Mouse (Mus musculus) right cerebral cortex, postnatal 10 days (tissue): ENCODE data around the gene Ccdc110.
A peak's percentile ranks its signal among the peaks of the same experiment; 100 is the strongest.

ENCODE experiments used
- DNase-seq, 2 experiments: peaks; one replicate each; pipeline ENCODE4 v3.0.0; 2021; ENCODE audit warnings: low spot score in 2 of 2

The Ccdc110 gene

DNA sequence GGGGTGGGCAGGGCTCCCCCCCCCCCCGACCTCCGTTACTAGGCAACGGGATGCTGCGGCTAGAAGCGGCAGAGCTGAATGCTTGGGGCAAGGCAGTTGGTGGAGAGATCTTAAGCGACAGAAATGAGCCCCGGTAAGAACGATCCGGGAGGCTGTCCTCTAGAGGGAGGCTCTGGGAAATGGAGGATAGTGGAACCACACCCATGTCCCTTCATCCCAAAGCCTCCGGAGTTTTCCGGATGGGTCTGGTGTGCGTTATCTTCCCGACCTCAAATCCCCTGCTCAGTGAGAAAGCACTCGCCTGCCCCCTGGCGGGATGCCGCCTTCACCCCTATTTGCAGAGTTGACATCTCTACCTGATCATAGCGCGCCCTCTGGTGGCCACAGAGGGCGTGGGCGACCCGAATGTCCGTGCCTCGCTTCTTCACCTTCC, at the start of gene Ccdc110:
Gene Ccdc110, plus strand, starts transcription at position 38 of the 433 bp plus-strand sequence.
- DNase-seq, result peak; percentile 94 to 97

DNA sequence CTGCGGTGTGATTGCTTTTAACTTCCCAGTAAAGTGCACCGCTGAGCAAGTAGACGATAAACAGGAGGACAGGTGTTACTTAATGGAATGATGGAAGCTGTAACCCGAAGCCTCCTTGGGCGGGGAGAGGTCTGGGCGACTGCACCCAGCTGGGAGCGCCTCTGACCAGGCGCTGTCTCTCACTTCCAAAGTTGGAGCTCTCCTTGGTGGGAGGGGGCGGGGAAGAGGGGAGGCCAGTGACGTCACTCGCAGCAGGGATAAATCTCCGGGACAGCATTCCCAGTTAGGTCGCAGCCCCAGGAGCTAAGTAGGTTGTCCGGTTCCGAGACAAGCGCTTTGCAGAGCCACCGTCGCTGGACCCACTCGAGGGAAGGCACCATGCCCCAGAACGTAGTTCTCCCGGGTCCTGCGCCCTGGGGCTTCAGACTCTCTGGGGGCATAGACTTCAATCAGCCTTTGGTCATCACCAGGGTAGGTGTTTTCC, 49.2 kb upstream of the Ccdc110 start, which contains the start of gene Pdlim3:
Gene Pdlim3, plus strand, starts transcription at position 260 of the 484 bp plus-strand sequence.
- no peak for DNase-seq

DNA sequence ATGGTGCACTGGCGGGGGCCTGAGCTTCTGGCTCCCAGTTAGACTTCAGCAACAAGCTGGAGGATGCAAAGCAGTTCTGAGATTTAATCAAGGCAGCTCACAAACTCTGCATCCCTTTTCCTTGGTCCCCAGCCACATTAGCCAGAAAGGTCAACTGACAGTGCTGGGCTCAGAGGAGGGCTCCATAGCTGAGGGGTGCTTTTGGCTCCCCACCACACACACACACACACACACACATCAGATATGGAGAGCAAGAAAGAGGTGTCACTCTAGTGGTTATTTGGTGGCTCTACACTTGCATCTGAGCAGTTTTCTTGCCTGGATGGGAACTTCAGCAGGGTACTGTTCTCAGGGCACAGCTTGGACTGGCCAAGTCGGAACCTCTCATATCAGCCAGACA, 48.6 kb upstream of the Ccdc110 start:
- no peak for DNase-seq

DNA sequence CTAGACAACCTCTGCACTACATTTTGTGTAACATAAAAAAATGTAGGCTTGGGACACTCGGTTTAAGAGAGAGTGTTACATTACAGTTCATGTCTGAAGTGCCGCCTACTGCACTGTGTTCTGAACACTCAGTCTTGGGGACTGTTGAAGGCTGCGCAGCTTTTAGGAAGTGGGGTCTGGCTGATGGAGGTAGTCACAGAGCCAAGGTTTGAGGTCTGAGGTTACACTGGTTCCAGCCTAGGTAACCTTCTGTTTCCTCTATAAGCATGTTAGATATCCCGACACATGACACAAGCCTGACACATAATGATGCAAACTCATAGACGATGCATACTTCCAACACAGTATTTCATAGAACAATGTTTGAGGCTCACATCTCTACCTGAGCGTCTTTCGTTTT, 44.7 kb upstream of the Ccdc110 start:
- no peak for DNase-seq

DNA sequence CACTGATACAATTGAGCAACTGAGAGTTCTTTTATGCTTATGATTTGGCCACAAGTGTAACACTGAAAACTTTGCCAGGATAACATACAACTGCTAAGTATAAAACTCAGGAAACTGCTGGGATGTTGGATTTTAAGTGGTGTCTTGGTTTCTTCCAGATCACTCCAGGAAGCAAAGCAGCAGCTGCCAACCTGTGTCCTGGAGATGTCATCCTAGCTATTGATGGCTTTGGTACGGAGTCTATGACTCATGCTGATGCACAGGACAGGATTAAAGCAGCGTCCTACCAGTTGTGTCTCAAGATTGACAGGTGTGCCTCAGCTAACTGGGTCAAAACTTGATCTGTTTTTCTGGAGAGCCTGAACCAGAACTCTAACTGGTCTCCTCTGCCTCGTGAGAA, 37.8 kb upstream of the Ccdc110 start:
- no peak for DNase-seq

DNA sequence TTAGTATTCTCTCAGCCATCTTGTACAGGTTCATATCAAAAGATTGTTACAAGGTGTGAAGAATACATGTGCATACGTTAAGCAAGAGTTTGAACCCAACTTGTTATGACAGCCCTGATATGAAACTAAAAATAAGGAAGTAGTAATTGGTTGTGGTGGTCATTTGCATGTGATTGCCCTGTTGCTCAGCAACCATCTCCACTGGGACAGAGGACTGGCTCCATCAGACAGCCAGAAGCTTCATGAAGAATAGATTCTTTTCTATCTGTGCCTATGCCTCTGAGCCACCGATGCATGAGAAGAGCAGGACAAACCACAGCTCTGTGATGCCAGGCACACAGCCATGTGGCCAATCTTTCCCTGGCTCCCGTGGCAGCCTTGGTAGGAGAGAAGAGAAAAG, 34.6 kb upstream of the Ccdc110 start:
- no peak for DNase-seq

DNA sequence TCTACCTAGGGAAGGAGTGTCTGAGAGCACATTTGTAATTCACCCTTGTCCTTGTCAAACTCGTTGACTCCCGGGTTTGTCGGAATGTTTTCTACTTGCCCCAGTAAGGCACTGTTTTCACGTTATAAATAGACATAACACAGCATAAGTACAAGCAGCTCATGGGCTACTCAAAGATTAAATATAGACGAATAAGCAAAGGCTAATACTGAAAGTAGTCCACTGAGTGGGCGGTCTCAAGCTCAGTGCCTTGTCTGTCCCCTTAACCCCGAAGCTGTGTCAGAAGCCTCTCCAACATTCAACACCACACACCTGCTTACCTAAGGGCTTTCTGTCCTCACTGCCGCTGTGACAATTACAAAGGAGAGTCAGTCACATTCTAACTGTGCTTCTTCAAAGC, 32.8 kb upstream of the Ccdc110 start:
- DNase-seq, result no peak

DNA sequence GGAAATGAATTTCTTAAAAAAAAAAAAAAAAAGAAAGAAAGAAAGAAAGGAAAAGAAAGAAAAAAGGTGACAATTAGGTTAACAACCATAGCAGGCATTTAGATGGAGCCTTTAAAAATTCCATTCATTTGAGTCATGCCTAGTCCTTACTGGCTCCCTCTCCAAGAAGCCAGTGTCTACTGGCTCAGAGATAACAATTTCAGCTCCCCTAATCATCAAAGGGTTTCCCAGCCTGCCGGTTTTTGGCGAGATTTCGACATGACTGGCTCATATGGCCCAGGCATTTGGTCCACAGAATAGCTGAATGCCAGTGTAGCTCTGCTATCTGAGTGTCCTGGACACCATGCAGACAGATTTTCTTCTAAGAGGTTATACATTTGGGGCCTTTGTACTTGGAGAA, 30.8 kb upstream of the Ccdc110 start:
- no peak for DNase-seq

DNA sequence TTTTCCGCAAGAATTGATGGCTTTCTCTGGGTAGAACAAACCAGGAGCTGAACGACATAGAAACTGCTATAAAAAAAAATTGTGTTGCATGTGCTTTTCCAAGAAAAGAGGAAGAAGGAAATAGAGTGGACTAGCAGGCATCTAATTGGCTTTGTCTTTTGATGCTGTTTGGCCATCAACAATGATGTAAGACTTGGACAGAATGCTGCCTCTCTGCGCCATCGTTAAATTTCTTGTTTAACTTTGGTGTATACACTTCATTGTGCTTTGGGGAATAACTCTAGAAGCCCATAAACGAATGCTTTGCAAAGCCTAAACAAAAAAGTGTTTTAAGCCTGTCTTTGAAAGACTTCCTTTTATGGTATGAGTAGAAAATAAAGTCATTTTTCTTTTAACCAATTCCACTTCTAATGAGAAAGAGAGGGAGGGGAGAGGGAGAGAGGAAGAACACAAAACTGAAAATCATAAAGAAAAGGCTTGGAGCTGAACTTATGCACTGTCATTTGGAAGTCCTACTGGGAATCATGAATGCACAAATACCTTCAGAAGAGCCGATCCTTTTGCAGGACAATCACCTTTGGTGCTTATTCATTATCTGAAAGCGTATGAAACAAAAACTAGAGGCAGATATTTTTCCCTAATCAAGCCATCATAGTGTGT, 28.7 kb upstream of the Ccdc110 start:
- DNase-seq, result no peak

DNA sequence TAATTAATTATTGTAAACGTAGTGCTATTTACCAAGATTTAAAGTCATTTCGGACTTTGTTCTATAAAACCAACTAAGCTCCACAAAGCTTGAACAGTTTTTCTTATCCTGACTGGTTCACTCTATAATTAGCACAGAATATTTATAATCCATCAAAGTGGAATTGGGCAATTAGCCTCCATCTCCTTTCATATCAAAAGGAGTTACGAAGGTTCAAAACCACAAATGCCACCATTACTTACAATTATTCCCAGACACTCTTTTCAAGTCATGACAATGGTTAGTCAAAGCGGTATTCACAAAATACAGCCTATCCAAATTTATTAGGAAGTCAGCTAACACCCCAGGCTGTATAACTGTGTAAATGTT, 28.2 kb upstream of the Ccdc110 start:
- DNase-seq, result no peak

DNA sequence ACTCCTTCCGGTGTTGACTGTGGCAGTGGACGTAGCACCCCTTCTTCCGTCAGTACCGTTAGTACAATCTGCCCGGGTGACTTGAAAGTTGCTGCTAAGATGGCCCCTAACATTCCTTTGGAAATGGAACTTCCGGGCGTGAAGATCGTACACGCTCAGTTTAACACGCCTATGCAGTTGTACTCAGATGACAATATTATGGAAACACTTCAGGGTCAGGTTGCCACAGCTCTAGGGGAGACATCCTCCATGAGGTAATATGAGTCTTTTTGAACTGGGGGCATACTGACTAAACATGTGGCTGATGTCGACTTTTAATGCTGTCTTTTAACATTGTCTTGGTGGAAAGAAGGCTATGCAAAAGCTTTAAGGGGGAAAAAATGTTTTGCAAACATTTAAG, 20.7 kb upstream of the Ccdc110 start:
- DNase-seq, result no peak

DNA sequence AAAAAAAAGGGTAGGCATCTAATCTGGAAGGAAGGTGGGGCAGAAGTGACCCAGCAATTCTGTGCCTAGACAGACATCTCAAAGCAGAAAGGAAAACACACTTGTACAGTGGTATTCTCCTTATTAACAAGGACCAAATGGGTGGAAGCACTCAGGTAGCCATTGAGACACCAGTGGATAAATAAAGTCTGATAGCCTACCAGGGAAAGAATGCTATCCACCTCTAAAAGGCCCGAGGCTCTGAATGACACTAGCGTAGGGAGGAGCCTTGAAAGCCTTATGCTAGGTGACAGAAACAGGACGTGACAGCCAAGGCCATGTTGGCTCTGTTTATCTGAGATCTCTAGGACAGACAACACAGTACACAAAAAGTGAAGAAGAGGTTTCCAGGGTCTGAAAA, 17.9 kb upstream of the Ccdc110 start:
- DNase-seq, result no peak

DNA sequence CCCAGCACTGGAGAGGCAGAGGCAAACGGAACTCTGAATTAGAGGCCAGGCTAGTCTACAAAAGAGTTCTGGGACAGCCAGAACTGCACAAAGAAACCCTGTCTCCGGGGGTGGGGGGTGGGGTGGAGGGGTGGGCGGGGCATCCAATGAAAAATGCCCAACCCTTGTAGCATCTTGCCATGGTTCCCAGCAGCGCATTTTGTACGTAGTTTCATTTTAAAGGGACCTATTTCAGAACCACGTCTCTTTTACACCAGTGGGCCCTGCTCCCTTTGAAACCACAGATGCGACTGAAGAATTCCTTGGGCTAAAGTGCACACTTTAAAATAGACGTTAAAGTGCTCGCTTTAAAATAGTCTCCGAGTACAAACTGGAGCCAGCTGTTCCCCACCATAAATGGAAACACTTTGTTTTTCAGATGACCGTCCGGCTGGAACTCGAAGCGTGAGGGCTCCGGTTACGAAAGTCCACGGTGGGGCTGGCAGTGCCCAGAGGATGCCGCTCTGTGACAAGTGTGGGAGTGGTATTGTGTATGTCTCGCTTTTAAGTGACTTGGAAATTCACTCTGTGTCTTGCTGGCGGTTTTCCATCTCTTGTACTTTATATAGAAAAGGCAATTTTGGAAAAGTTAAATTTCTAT, 17.3 kb upstream of the Ccdc110 start:
- peak in 1 of 2 experiments; percentile 32 for DNase-seq

DNA sequence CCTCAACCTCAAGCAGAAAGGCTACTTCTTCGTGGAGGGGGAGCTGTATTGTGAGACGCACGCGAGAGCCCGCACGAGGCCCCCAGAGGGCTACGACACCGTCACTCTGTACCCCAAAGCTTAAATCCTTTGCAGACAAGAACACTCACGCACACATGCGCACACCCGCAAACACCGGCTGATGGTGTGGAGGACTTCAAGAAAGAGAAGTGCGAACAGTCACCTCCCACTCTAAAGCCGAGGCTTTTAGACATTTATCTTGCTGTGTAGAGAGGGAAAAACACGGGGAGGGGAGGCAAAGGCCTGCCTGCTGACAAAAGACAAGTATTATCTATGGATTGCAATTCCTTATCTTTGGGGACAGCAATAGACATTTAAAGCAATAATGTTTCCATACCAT, 15.5 kb upstream of the Ccdc110 start:
- DNase-seq, result no peak

DNA sequence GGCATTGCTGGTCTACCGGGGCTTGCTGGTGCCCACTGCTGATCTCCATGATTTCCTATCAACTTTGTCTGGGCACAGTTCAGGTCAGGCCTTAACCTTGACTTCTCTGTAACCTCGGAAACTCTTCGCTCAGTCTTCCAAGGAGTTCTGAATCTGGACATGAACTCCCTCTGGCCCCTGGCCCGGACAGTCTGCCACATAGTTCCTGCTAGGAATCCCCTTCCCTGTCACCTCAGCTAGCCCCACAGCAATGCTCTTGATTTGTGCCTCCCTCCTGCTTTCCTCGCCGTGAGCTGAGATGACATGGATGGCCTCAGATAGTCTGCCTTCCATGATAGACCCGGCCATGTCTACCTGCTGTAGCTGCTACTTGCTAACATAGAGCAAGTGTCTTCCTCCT, 14.0 kb upstream of the Ccdc110 start:
- no peak for DNase-seq

DNA sequence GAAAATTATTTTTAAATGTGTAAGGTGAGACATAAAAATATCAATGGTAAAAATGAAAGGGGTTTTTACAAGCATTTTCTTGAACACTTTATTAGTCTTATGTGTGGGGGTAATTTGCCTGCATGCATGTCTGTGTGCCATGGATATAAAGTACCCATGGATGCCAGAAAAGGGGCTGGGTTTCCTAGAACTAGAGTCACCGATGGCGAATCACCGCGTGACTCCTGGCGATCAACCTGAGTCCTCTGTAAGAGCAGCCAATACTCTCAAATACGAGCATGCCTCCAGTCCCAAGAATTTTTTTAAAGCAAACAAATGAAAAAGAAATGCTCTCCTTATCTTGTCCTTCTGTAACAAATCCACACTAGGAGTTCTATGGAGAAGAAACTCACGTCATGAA, 12.3 kb upstream of the Ccdc110 start:
- no peak for DNase-seq

DNA sequence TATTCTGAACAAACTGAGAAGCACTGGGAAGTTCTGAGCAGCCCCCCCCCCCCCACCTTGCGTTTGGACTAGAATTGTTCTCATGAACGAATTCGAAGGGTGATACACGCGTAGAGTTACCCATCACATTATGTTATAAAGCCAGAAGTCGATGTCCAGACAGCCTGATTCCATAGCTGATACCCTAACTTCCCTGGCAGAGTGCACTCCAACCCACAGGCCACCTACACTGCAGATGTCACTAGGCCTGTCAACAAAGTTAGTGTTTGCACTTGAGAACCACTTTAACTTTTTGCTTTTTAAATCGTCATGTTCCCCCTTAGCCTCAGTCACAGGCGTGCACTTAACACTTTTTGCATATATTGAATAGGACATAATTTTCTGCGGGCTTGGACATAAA, 2.6 kb downstream of the Ccdc110 start:
- DNase-seq, result no peak

DNA sequence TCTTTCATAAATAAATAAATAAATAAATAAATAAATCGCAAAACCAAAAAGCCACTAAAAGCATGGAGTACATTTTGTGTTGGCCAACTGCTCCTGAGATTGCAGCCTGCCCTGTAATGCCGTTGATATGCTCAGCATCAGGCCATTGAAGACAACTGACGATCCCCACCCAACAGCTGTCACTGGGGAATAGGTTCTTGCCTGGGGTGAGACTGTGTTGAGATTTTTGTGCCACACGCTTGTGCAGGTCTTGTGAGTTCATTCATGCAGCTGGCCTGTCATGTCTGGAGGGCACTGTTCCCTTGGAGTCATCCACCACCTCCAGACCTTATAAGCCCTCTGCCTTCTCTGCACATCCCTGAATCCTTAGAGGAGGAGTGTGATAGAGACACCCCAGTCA, 11.9 kb downstream of the Ccdc110 start:
- no peak for DNase-seq

DNA sequence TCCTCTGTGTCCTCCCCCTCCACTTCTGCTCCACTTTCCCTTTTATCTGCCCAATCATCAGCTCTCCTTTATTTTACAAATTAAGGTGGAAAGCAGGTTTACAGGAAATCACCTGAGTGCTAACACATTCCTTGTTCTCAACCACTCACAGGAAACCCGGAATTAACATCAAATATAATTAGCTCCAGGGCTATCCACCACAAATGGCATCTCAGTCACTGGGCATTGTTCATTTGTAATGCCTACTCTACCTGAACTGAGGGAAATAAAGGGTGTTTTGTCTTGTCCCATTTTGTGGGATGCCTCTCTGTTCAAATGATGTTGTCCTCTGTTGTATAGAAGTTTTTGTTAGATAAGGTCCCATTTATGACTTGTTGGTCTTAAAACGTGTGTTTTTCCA, 16.2 kb downstream of the Ccdc110 start:
- DNase-seq, result no peak

DNA sequence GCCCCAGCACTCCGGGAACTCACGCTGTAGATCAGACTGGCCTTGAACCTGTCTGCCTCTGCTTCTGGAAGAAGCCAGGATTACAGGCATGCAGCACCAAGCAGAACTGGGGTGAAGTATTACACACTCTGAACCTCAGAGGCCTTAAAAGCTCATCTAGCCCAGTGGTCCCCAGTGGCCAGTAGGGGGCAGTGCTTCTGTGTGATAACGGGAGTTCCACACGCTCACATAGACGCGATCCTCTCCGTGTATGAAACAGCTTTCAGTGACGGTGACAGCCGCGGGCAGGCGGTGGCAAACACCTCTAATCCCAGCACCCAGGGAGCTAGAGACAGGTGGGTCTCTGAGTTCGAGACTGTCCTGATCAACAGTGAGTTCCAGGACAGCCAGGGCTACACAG, 36.5 kb downstream of the Ccdc110 start:
- DNase-seq, result no peak

DNA sequence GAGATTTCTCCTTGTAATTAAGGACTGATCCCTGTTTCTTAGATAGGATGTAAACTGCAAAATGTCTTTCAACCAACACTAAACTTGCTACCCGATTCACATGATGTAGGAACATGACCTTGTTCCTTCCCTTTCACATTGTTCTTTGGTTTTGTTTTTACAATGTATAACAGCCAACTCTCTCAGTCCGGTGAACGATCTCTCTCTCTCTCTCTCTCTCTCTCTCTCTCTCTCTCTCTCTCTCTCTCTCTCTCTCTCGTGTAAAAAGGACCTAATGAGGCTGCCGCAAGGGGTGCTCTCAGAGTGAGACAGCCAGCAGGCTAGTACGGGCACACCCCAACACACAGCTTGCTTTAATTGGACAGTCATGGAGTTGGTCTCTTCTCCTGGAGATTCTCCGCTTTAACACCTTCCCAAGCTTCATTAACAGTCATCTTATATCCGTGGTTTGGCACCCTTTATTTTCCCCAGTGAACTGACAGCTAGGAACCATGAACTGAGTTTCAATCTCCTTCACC, 39.6 kb downstream of the Ccdc110 start:
- DNase-seq, result no peak

DNA sequence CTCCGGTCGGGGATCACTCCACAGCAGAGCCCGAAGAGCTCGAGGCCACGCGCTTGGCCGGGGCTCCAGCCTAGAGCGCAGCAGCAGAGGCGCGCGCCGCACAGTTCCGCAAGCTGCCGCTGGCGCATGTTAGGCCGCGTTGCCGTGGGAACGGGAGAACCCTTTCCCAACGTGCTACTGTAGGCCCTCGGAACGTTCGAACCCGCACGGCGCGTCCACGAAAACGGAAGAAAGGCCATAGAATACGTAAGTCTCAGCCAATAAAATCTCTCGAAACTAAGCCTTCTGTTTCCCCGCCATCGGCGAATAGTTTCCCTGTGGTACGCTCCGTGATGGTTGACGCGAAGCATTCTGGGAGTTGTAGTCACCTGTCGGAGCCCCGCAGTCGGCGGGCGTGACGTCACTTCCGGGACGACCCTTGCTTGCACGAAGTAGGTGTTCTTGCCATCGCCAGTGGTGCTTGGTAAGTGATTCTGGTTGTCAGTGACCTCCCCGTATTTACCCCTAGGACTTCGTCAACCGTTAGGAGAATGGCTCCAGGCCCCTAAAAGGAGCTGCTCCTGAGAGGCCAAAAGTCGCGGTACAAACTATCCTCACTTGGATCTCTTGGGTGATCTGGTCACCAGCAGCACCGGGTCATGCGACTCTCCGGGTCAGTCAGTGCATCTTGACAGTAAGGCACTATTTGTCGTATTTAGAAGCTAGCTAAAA, 40.9 kb downstream of the Ccdc110 start, which contains the start of the genes 1700029J07Rik and Ufsp2:
Gene 1700029J07Rik, minus strand, starts transcription at position 127 of the 711 bp plus-strand sequence.
Gene Ufsp2, plus strand, starts transcription at position 403 of the 711 bp plus-strand sequence.
- DNase-seq, result peak; percentile 99
